23 mouse cellular contexts compared by ENCODE assay signal in genomic region chr17:16004002-16004401, GRCm38 (mm10).
"Had no signal": no experiment of that assay in that cellular context is flagged by ENCODE, and none has a peak within 500 bp of the region (broad histone marks: within the 10 kb centered on the region; RNA-seq: fewer than 3 reads in every experiment).

No protein-coding gene starts in this region.

- H3K36me3 ChIP-seq: limb, embryonic 12.5 days; limb, embryonic 15.5 days; lung, embryonic 15.5 days; midbrain, embryonic 12.5 days; neural tube, embryonic 13.5 days had no signal

- H3K4me3 ChIP-seq: layer of hippocampus, adult 2 months; limb, embryonic 12.5 days; limb, embryonic 15.5 days; lung, embryonic 15.5 days; midbrain, embryonic 12.5 days; myocyte; neural tube, embryonic 13.5 days had no signal

- ATAC-seq: inflammation-experienced regulatory T-cells, adult 6 months; liver, postnatal 0 days; midbrain, embryonic 16.5 days had no signal

- H3K27me3 ChIP-seq: limb, embryonic 12.5 days; limb, embryonic 15.5 days; lung, embryonic 15.5 days; midbrain, embryonic 12.5 days; neural tube, embryonic 13.5 days had no signal

- H3K27ac ChIP-seq: kidney, postnatal 0 days; layer of hippocampus, adult 2 months; limb, embryonic 12.5 days; limb, embryonic 15.5 days; liver, embryonic 14.5 days had no signal

- DNase-seq: kidney, adult 2 months; kidney, postnatal 25 days; left cerebral cortex, postnatal 4 days; liver, postnatal 0 days; lung, postnatal 10 days; lung, postnatal 4 days; retina, postnatal 1 day; right cerebral cortex, postnatal 25 days; spleen, adult 18-20 months; thymus, adult 18-20 months; thymus, postnatal 36 days had no signal

- H3K4me2 ChIP-seq: limb, embryonic 12.5 days; limb, embryonic 15.5 days; liver, embryonic 11.5 days; lung, embryonic 15.5 days; midbrain, embryonic 12.5 days; neural tube, embryonic 13.5 days had no signal

- H3K4me1 ChIP-seq: limb, embryonic 15.5 days had no signal

- H3K9ac ChIP-seq: limb, embryonic 12.5 days; limb, embryonic 15.5 days; liver, embryonic 14.5 days; liver, postnatal 0 days; lung, embryonic 15.5 days; midbrain, embryonic 12.5 days; neural tube, embryonic 13.5 days had no signal

- H3K9me3 ChIP-seq: limb, embryonic 12.5 days; limb, embryonic 15.5 days; lung, embryonic 15.5 days; midbrain, embryonic 12.5 days had no signal
